Mouse (Mus musculus) frontal cortex, adult (tissue): ENCODE measurements at regions not wholly inside any gene's neighbourhood (a gene's known extent, or its start where the extent isn't known, plus 50 kb on each side); places are given as distances from the start of the nearest gene placed in this dataset.
A peak's percentile ranks its signal among the peaks of the same experiment; 100 is the strongest.

Experiments used
- ATAC-seq: cut with Nextera tagmentation; 2 replicates; pipeline ENCODE4 v1.9.2; 2017; ENCODE audit warnings: mild to moderate bottlenecking, moderate library complexity, mixed read lengths; ENCODE audit not compliant: low TSS enrichment

DNA sequence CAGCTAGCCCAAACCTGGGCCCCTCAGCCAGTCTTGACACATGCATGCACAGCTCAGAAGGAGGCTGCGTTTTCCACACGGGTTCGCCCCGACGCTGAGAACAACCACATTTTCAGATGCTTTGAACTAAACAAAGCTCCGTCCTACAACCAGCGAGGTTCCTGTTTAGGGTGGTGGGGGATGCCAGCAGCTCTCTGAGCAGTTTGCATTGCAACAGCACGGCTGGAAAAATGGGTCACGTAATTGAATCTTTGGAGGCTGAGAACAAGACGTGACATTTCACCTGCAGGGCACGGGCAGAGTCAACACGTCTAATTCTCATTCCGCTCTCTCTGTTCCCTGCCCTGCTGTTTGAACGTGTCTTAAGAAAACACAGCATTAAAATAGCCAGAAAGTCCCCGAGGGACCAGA, 119.2 kb downstream of the Syk start:
- no peak for ATAC-seq

DNA sequence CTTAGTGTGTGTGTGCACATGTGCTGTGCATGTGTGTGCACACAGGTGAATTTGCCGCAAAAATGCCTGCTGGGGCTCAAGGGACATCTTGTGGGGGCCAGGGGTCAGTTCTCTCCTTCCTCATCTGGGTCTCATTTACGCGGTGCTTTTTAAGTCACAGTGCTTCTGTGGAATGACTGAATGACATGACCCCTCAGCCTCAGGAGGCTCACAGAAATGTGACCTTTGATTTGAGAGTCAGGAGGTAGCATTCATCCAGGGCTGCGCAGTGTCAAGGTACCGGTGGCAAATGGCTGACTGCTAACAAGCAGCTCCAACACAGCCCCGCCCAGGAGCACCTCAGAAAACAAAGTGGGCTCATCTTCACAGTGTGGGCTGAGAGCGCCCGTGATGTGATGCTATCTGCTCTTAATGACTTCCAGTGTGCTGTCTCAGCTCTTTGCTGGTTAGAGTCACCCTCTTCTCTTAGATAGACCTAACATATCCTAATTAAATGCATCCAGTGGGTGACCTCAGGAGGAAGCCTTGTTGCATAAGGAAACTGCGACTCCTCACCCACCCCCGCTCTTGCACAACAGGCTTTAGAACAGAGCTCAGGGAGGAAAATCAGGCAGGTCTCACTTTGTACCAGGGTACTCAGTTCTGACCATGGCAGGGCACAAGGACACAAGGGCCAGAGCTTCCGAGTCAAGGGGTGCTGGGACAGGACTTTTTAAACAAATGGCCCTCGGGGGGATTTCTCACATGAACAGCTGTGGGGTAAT, 120.6 kb downstream of the Syk start:
- no peak for ATAC-seq

DNA sequence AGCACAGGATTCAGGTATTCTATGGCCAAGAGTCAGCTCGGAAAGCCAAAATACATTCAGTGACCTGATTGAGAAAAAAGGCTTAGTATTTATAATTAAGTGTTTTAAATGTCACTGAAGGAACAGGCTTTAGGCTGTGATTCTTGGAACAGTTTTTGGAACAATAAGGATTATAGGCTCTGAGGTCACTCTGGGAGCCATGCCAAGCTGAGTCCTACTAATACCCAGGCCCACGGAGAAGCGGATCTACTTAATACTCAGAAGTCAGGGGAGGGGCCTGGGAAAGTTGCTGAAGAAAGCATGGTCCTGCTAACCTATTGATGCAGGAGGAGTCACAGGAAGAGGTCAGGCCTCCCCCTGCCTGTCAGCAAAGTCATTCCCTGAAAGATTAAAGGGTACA, 121.7 kb downstream of the Syk start:
- no peak for ATAC-seq

DNA sequence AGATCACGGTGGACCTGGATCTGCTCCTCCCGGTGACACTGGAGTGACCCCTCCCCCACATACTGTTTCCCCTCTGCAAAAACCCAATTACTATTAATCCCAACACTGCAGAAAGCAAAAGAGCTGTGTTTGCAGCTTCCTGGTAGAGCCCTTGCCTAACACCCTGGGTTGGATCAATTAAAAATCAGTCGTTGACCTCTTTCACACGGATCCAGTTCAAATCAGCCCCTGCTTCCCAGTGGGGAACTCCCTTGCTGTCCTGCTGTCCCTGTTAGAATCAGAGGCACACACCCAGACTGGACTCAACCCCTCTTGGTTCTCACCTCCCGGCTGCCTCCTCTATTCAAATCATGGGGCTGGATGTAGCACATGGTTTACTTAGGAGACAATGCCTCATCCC, 126.6 kb downstream of the Syk start:
- ATAC-seq = no peak

DNA sequence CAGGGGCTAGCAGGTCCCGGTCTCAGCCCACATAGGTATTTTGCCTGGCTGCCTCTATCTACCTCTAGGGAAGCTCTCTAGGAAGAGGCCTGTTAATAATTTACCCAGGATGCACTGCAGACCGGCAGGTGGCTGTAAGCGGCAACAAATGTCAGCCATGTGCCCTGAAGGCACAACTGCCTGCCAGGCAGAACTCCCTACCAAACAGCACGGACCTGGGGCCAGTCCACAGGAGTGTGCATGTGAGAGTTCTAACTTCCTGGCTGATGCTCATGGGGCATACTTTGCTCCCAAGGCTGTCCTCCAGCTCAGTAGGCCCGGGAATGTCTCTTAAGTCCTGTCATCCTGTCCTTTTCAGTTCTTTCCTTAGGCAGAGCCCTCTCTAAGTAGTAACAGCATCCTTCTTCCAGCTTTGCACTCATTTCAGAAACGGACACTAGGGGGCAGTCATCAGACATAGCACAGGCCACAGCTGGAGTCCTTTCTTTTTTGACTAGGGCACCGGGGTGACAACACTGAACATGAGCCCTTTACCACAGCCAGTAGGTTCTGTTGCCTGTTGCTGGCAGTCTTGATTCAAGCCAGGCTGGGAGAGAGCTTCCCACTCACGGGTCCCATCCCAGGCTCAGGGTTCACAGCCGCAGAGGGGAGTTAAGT, 128.9 kb downstream of the Syk start:
- ATAC-seq = peak; percentile 79

DNA sequence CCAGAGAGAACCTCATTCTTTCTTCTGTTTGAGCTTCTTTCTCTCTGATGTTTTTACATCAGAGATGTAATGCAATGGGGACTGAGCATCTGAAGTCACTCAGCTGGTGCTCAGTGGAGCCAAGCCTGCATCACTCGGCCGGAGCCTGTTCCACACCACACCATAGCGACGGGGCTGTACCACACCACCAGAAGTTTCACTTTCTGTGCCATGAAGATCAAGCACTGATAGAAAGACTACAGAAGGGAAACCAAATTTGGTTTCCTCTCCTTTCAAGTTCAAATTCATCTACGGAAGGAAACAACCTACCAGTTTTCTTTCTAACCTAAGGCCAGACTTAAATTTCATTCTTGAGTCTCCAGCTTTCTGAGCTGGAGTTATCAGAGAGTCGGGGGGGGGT, 138.5 kb downstream of the Syk start:
- ATAC-seq = no peak

DNA sequence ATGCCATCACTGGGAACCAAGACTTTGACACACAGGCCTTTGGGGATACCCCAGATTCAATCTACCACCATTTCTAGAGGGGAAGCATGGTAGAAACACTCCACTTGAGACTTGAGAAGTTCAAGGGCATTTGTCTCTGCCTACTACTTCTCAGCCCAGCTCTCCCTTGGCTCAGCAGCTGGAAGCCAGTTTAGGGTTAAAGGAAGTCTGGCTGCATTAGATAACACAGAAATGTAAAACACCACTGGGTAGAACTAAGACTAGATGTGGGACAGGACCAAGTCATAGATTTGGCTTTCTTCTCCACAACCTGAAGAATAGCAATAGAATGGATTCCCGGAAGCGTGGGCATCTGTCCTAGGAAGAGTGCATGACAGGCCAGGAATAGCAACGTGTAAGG, 139.7 kb downstream of the Syk start:
- no peak for ATAC-seq

DNA sequence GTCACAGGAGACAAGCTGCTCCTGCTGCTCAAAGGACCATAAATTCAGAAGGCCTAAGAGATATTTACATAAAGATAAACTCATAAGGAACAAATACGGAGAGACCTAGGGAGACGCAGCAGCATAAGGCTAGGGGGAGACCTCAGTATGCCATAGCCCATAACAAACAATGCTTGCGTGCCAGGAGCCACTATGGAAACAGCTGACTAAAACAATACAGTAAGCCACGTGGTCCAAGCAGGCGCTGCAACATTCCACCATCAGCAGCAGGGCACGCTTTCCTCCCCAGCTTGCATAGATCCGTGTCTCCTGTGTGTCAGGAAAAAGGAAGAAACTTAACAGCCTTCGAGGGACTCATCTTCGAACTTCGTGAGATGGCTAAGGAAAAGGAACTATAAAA, 143.1 kb downstream of the Syk start:
- no peak for ATAC-seq

DNA sequence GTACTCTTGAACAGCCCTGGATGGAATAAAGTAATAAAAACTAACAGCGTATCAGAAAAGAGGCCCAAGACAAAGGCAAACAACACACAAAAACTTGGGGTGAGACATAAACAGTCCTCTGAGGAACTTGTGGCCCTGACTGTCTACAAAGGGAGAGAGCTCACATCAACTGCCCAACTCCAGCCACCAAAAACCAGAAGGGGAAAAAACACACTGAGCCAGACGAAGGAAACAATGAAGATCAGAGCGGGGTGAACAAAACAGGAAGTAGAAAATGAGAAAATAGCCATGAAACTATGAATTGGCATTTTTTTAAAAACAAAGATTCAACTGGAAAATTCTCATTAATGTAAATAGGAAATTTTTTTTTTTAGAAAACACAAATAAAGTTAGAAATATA, 143.6 kb downstream of the Syk start:
- no peak for ATAC-seq

DNA sequence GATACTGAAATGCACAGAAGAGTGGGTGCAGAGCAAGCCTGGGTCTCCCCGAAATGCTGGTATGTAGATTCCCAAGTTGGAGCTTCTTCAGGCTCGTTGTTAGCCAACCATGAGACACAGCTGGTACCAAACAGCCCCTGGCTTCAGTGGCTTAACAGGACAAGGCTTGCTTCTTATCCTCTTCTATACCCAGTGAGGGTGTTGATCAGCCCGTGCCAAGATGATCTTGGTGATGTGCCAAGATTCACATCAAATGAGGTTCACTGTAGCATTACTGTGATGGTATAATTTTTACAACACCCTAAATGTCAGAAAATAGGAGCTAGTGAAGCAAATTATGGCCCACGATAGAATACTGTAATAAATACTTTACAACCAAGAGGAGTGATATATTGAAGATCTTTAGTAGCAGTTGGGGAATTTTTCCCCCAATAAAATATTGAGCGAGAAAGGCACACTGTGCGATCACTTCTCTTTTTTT, 152.5 kb downstream of the Syk start:
- no peak for ATAC-seq

DNA sequence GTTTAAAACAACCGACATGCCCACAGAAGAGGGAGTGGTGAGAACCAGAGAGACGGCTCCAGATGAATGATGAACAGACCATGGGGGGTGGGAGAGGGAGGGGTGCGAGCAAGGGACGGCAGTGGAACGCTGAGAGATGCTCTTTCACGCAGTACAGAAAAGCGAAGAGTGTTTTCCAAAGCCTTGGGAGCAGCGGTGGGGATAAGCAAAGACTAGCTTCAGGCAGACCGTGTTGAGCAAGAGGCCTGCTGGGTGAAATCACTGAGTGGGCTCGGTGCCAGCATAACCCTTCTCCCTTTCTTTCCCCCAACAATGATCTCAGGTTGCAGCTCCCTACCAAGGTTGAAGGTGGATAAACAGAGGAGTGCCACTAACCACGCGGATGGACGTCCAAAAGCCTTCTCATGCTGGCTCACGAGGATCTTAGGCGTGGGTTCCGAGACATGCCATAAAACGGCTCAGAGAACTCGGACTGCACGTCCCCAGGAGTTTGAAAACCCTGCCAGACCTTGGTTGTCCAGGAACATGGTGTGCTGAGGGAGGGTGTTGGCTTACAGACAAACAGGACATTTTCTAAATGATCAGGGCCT, 153.1 kb downstream of the Syk start:
- no peak for ATAC-seq

DNA sequence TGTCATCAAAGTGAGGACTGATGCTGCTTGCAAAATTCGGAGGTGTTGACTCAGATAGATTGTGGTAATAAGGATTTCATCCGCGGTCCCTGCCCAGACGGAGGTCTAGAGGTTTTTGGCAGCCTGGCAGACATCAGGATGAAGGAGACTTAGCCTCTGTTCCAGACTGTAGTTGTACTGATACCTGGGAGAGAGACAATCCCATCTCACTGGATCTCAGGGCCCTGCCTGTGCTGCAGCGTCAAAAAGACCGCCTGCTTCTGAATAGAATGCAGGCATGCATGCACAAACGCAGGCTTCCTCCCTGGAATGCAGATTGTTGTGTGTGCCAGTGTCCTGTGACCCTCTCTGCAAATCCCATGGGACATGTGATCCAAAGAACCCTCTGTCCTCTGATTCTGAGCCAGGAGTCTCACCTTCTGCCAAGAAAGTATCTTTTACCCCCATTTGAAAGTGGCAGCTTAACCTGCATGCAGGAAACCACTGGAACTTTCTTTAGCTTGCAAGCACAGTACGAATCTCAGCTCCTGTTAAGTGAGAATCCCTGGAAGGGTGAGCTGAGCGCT, 155.2 kb downstream of the Syk start:
- no peak for ATAC-seq

DNA sequence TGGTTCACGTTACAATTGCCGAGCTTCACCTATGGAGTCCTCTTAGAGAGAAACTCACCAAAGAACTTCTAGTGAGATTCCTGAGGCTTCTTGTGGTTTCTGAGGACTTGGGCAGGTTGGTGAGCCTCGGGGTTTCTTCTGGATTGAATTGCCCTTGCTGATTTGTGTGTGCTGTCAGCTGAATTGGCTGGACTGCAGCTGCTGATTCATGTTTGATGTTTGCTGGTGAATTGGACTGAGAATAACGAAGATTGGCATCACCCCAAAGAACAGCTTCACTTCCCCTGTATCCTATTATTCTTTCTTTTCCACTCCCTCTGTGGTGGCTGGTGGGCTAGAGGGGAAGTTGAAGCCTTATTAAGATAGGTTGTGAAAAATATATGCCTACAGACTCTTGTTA, 158.4 kb downstream of the Syk start:
- ATAC-seq = no peak

DNA sequence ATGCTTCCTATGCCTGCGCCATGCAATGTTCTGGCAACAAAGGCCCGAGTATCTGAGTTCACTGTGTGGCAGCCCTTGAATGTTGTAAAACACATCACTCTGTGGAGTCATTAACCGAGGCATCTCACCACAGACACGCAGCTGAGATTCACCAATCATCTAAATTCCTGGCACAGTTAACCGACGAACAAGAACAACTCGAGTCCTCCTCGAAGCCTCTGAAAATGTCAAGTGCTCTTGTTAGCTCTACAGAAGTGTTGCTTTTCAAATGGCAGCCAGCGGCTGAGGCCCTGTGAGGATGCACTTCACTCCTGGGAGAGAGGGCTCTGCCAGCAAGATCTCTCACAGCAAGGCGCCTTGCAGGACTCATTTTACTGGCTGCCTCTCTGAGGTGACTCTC, 173.0 kb downstream of the Syk start:
- ATAC-seq = no peak

DNA sequence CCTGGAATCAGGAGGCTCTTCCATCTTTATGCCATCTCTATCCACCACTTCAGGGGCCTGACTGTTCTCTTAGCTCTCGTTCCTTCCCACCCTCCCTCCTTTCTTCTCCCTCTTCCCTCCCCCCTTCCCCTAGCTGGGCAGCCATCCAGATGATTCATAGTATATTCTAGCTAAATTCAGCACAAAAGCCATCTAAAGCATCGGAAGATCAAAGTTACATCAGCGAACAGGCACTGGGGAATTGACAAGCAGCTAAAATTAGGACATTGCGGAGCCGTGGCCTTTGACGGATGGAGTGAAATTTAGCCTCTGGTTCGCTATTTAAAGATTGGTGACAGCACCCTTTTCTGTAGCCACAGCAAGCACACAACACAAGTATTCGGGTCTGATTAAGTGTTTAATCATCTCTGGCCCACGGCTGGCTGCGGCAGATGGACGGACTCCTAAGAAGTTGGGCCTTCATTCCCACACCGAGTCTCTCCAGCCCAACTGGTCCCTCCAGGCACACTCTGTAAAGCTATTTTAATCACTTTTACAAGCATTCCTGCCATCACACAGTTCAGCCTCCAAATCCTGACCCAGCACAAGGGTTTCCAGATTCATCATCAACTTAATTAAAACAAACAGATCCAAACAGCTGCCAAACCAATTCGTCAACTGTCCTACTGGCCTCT, 163.8 kb downstream of the Auh start:
- ATAC-seq = peak; percentile 82

DNA sequence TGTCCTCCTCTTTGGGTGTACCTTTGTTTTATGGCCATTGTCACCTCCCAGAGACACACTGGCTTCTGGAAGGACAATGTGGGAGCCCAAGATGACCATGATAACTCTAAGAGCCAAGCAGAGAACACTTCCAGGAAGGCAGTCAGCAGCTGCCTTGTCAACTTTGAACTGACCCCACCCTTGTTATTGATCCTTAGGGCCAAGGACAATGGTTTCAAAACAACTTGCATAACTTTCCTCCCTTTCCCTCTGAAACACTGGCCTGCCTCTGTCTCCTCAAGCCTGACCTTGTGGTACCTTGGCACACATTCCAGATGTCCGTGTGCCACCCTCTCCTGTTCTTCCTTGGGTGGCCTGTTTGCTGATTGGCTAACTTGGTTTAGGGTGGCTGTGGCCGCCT, 163.2 kb downstream of the Auh start:
- ATAC-seq = no peak

DNA sequence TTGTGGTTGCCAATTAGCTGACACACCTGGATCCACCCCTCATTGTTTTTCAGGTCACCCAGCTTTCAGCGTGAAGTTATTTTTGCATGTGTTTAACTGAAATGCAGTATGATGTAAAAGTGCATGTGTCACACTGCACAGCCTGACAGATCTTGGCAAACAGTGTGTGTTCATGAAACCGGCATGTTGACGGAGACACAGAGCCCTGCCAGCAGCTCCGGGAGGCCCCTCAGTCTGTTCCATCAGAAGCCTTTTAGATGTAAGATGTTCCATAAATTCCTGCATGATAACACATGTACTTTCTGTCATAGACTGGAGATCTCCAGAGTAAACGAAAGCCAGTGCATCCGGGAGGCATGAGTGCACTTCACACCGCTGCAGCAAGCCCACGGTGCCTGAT, 159.5 kb downstream of the Auh start:
- no peak for ATAC-seq

DNA sequence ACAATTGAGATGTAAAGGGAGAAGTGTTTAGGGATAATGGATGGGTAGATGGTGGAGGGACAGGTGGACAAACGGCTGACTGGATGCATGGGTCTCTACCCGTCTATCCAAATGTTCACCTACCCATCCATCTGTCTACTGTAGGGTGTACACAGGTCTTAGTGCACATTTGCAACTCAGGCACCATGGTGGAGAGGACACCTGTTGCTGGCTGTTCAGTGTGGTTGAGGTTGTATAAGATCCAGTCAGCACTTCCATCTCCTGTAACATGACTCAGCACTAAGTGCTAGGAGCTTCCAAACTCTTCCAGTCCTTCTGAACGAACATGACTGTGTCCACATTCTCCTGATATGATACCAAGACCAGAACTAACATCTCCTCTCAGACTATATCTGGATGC, 158.0 kb downstream of the Auh start:
- ATAC-seq = no peak

DNA sequence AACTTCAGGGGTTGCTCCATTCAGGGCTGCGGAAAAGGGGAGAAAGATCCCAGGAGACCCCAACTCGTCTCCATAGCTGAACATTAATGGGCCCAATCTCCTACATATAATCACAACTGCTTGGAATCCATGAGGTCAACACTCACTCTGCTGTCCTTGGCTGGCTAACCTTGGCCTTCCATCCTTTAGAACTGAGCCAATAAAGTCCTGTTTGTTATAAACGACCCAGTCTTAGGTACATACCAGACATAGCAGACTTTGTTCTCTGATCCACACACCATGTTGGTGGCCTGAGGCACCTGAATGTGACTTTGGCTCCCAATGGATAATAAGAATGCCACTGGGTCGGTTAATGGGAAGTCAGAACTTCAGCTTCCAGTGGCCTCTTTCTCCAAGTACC, 157.4 kb downstream of the Auh start:
- ATAC-seq = no peak

DNA sequence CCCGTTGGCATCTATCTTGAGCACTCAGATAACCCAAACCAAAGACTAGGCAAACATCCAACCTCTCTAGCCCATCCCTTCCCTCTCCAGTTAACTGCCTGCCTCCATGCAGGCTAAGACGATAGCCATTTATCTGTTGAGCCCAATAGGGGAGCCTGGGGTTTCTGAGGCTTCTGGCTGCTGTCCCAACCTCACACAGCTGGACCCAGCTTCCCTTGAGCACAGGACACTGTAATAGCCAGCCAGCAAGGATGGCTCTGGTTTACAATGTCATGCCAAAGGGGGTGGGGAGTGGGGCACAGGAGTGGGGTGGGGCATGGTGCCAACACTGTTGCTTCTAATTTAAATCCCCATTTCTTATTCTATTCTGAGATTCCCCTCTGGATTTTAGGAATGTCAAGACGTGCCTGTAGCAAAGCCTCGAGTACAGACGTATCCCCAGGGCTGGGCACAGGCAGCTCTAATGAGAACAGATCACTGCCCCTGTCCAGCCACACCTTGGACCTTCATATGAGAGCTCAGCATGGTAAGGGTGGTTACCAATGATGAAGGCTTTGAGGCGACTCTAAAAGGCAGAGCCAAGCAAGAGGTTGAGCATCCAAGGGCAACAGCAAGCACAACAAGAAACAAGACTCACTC, 152.0 kb downstream of the Auh start:
- no peak for ATAC-seq

DNA sequence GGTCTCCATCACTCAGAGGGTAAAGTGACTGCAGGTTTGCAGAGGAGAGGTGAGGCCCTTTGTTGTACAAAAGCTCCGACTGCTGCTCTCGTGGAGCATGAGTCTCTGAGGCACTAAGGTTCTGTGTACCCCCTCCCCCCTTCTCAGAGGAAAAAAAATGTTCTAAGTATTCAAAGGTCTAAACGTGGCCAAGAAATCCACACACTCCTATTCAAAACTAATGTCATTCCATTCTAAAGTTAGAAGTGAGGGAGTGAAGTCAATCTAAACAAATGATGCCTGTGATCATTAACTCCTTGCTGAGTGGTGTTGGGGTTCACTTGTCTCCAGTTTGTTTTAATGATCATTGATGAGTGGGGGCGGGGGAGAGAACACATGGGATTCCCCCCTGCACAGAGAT, 150.6 kb downstream of the Auh start:
- ATAC-seq = no peak
